Mouse (Mus musculus): ENCODE data around the gene Scap. TPM values are rescaled to one million over a fixed set of nuclear protein-coding genes. Genes with fewer than 3 reads are reported as not detected.
"Not testable (repeated sequence)": the region's sequence is repeated elsewhere in the genome, so short reads cannot be mapped to it uniquely, and the experiment has no call there.

Scap gene
- total and polyA plus RNA-seq, 3 experiments, result 17.5 to 33.1 (median 28.0) TPM

GRCm38 (mm10) chr9:110324181-110324580 lies 8.9 kb upstream of the Scap start:
- WGBS, result 73% methylated on average over 1 of the region's 1 CpGs
- TF ChIP-seq CTCF (IDR thresholded peaks at IDR 0.05), result no peak
- TF ChIP-seq EP300 (IDR thresholded peaks at IDR 0.05; ENCODE audit: insufficient read depth, low read depth, low read length), result no peak
- TF ChIP-seq POLR2A (IDR thresholded peaks at IDR 0.05; ENCODE audit: insufficient read depth, low read depth, low read length), result no peak
- Histone ChIP-seq H3K9ac (ENCODE audit: low read depth, low read length) (no peak overlapping the region), H3K27me3 (ENCODE audit: control insufficient read depth, insufficient read depth, low read length) (no peaks in the 10 kb centered on the region), H3K4me1 (ENCODE audit: control insufficient read depth, insufficient read depth, low read length) (peaks cover 2% of the 10 kb centered on the region), H3K79me2 (replicated peaks; ENCODE audit: control insufficient read depth, insufficient read depth, low read length) (no peaks in the 10 kb centered on the region), H3K36me3 (ENCODE audit: control insufficient read depth, insufficient read depth, low read length) (no peaks in the 10 kb centered on the region), H3K27ac (no peak overlapping the region), H3K4me3 (no peak overlapping the region)
- no peak for DNase-seq
- intact Hi-C loops (cut with DNase I), result no loop called here

GRCm38 (mm10) chr9:110328178-110328577 lies 4.9 kb upstream of the Scap start:
- 79% methylated on average over 2 of the region's 2 CpGs for WGBS
- no peak overlapping the region for H3K4me3 ChIP-seq

DNA sequence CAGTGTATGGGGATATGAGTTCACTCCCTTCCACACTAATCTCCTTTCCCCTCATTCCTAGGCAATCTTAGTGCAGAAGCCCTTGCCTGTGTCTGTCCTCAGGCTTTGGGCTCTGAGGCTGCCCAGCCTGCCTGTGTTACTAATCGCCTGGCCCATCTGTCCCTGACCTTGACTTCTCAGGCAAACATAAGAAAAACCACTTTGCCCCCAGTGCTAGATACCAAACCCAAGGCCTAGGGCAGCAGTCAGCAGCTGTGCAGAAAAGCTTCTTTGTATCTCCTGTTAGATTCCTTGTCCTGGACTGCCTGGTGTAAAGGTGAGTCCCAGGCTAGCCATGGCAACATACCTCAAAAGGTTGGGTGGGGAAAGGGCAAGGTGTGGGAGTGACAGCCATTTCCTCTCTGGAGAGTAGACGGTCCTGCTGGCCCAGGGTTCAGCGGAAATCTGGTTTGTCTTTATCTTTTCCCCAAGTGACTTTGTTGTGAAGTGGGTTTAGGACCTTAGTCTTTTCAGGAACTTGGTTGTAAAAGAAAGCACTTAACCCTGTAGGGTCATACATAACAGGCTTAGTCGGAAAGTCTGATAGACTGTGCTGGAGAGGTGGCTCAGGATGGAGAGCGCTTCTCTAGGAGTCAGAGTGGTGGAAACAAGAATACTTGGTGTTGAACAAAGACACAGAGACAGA lies 4.0 kb upstream of the Scap start:
- Histone ChIP-seq H3K79me2 (replicated peaks; ENCODE audit: control insufficient read depth, insufficient read depth, low read length) (no peaks in the 10 kb centered on the region), H3K9ac (ENCODE audit: low read depth, low read length) (no peak overlapping the region), H3K4me1 (ENCODE audit: control insufficient read depth, insufficient read depth, low read length) (peaks cover 2% of the 10 kb centered on the region), H3K4me3 (no peak overlapping the region), H3K27me3 (ENCODE audit: control insufficient read depth, insufficient read depth, low read length) (no peaks in the 10 kb centered on the region), H3K36me3 (ENCODE audit: control insufficient read depth, insufficient read depth, low read length) (no peaks in the 10 kb centered on the region), H3K27ac (no peak overlapping the region)
- no peak for DNase-seq
- TF ChIP-seq POLR2A (IDR thresholded peaks at IDR 0.05; ENCODE audit: insufficient read depth, low read depth, low read length) (no peak), CTCF (IDR thresholded peaks at IDR 0.05) (no peak), EP300 (IDR thresholded peaks at IDR 0.05; ENCODE audit: insufficient read depth, low read depth, low read length) (no peak)
- intact Hi-C loops (cut with DNase I), result no loop called here
- 32% methylated on average over 5 of the region's 5 CpGs for WGBS

More at GRCm38 (mm10) chr9:110328178-110328577, 4.9 kb upstream of the Scap start:
- H3K79me2 ChIP-seq (replicated peaks; ENCODE audit: control insufficient read depth, insufficient read depth, low read length), result no peaks in the 10 kb centered on the region
- no peaks in the 10 kb centered on the region for H3K36me3 ChIP-seq (ENCODE audit: control insufficient read depth, insufficient read depth, low read length)
- no peak for TF ChIP-seq POLR2A (IDR thresholded peaks at IDR 0.05; ENCODE audit: insufficient read depth, low read depth, low read length)
- TF ChIP-seq EP300 (IDR thresholded peaks at IDR 0.05; ENCODE audit: insufficient read depth, low read depth, low read length), result no peak
- no peak for TF ChIP-seq CTCF (IDR thresholded peaks at IDR 0.05)
- no peak overlapping the region for H3K9ac ChIP-seq (ENCODE audit: low read depth, low read length)
- peaks cover 2% of the 10 kb centered on the region for H3K4me1 ChIP-seq (ENCODE audit: control insufficient read depth, insufficient read depth, low read length)
- no peak overlapping the region for H3K27ac ChIP-seq
- no peaks in the 10 kb centered on the region for H3K27me3 ChIP-seq (ENCODE audit: control insufficient read depth, insufficient read depth, low read length)
- no peak for DNase-seq
- intact Hi-C loops (cut with DNase I), result no loop called here

DNA sequence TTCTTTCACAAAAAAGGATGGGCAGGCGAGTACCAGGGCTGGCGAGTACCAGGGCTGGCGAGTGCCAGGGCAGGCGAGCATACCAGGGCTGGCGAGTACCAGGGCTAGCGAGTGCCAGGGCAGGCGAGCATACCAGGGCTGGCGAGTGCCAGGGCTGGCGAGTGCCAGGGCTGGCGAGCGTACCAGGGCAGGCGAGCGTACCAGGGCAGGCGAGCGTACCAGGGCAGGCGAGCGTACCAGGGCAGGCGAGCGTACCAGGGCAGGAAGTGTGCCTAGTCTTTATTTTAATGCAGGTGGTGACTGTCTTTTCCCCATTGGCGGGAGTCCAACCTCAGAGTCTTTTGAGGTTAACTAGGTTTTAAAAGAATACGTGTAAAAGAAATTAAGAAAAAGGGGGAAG lies 3.4 kb upstream of the Scap start:
- Histone ChIP-seq H3K4me1 (ENCODE audit: control insufficient read depth, insufficient read depth, low read length) (peaks cover 2% of the 10 kb centered on the region), H3K27ac (no peak overlapping the region), H3K27me3 (ENCODE audit: control insufficient read depth, insufficient read depth, low read length) (no peaks in the 10 kb centered on the region), H3K9ac (ENCODE audit: low read depth, low read length) (0 out of 2 replicates have a peak overlapping the region, but pooled peaks have one; percentile 43), H3K36me3 (ENCODE audit: control insufficient read depth, insufficient read depth, low read length) (no peaks in the 10 kb centered on the region), H3K79me2 (replicated peaks; ENCODE audit: control insufficient read depth, insufficient read depth, low read length) (no peaks in the 10 kb centered on the region), H3K4me3 (no peak overlapping the region)
- 59% methylated on average over 21 of the region's 21 CpGs for WGBS
- no peak for DNase-seq
- intact Hi-C loops (cut with DNase I), result loop anchor here (5.0 kb wide), 2 partner anchors 78 to 148 kb away; partner anchors contain the start of genes Kif9, Klhl18 and Ptpn23
- no peak for TF ChIP-seq CTCF (IDR thresholded peaks at IDR 0.05)
- no peak for TF ChIP-seq POLR2A (IDR thresholded peaks at IDR 0.05; ENCODE audit: insufficient read depth, low read depth, low read length)
- no peak for TF ChIP-seq EP300 (IDR thresholded peaks at IDR 0.05; ENCODE audit: insufficient read depth, low read depth, low read length)

GRCm38 (mm10) chr9:110330341-110330740 lies 2.7 kb upstream of the Scap start:
- no peak for DNase-seq
- H3K9ac ChIP-seq (ENCODE audit: low read depth, low read length), result no peak overlapping the region
- no peaks in the 10 kb centered on the region for H3K27me3 ChIP-seq (ENCODE audit: control insufficient read depth, insufficient read depth, low read length)
- WGBS, result 26% methylated on average over 6 of the region's 6 CpGs
- no peak overlapping the region for H3K4me3 ChIP-seq
- no peaks in the 10 kb centered on the region for H3K36me3 ChIP-seq (ENCODE audit: control insufficient read depth, insufficient read depth, low read length)
- TF ChIP-seq CTCF (IDR thresholded peaks at IDR 0.05), result no peak
- TF ChIP-seq POLR2A (IDR thresholded peaks at IDR 0.05; ENCODE audit: insufficient read depth, low read depth, low read length), result no peak
- TF ChIP-seq EP300 (IDR thresholded peaks at IDR 0.05; ENCODE audit: insufficient read depth, low read depth, low read length), result no peak
- H3K27ac ChIP-seq, result no peak overlapping the region
- peaks cover 2% of the 10 kb centered on the region for H3K4me1 ChIP-seq (ENCODE audit: control insufficient read depth, insufficient read depth, low read length)
- intact Hi-C loops (cut with DNase I), result loop anchor here (5.0 kb wide), 2 partner anchors 77 to 147 kb away; partner anchors contain the start of genes Kif9, Klhl18 and Ptpn23
- no peaks in the 10 kb centered on the region for H3K79me2 ChIP-seq (replicated peaks; ENCODE audit: control insufficient read depth, insufficient read depth, low read length)

DNA sequence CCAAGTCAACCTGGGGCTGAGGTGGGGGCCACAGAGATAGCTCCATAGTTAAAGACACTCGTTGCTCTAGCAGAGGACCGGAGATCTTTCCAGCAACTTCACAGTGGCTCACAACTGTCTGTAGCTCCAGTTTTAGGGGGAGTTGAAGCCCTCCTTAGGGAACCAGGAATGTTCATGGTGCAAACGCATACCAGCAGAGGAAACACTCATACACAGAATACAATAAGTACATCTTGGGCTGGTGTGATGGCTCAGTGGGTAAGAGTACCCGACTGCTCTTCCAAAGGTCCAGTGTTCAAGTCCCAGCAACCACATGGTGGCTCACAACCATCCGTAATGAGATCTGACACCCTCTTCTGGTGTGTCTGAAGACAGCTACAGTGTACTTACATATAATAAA lies 2.2 kb upstream of the Scap start:
- not testable (repeated sequence) for H3K36me3 ChIP-seq (ENCODE audit: control insufficient read depth, insufficient read depth, low read length); H3K4me1 ChIP-seq (ENCODE audit: control insufficient read depth, insufficient read depth, low read length); H3K4me3 ChIP-seq; H3K27ac ChIP-seq; H3K79me2 ChIP-seq (replicated peaks; ENCODE audit: control insufficient read depth, insufficient read depth, low read length); H3K27me3 ChIP-seq (ENCODE audit: control insufficient read depth, insufficient read depth, low read length); H3K9ac ChIP-seq (ENCODE audit: low read depth, low read length); DNase-seq
- intact Hi-C loops (cut with DNase I), result loop anchor here (5.0 kb wide), 2 partner anchors 76 to 146 kb away; partner anchors contain the start of genes Kif9, Klhl18 and Ptpn23
- WGBS, result 89% methylated on average over 5 of the region's 5 CpGs

Measured in heart, adult 2 months (tissue).